Mouse (Mus musculus): Measurements from ENCODE around the gene Nox4.

DNA sequence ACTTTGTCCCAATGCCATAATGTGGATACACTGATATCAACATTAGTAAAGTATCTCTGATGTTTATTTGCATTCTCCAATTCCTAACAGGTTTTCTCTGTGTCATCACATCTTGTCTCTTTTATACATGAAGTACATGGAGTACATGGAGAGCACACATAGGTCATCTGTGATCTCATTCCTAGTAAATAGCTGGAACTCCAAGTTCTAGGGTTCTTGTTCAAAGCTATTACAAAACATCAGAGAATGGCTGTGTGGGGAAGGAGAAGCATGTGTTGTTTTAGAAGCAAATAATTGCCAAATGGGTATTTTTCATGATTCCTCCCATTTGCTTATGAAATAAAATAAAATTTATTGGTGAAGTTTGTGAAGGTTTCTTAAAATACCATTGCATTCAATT lies 121.9 kb downstream of the Nox4 start:
- no peak for TF ChIP-seq POLR2A (IDR thresholded peaks at IDR 0.05; ENCODE audit: low read depth, low read length)
- no peak for TF ChIP-seq CTCF (conservative IDR thresholded peaks at IDR 0.05; ENCODE audit: insufficient read depth, insufficient read length, low read depth, low read length)
